Mouse (Mus musculus): ENCODE results near the gene Ppp1r12c.

Gene Ppp1r12c

GRCm38 (mm10) chr7:4516332-4517050 lies 15.0 kb upstream of the Ppp1r12c start, which contains the start of gene Tnnt1:
Gene Tnnt1 (minus strand): TSS chr7:4516382.
- intact Hi-C loops (cut with DNase I), result no loop called here

GRCm38 (mm10) chr7:4515853-4516252 lies 14.4 kb upstream of the Ppp1r12c start:
- intact Hi-C loops (cut with DNase I), result no loop called here

- intact Hi-C loops (cut with DNase I), result no loop called here
Measured at GRCm38 (mm10) chr7:4513829-4514712, 12.6 kb upstream of the Ppp1r12c start.

- intact Hi-C loops (cut with DNase I), result no loop called here
Measured at GRCm38 (mm10) chr7:4513236-4513635, 11.8 kb upstream of the Ppp1r12c start.

GRCm38 (mm10) chr7:4511489-4512224 lies 10.2 kb upstream of the Ppp1r12c start:
- intact Hi-C loops (cut with DNase I), result no loop called here

GRCm38 (mm10) chr7:4509863-4510608 lies 8.6 kb upstream of the Ppp1r12c start:
- intact Hi-C loops (cut with DNase I), result no loop called here

- intact Hi-C loops (cut with DNase I), result no loop called here
Measured at GRCm38 (mm10) chr7:4508739-4509116, 7.2 kb upstream of the Ppp1r12c start.

- intact Hi-C loops (cut with DNase I), result no loop called here
Measured at GRCm38 (mm10) chr7:4508062-4508738, 6.7 kb upstream of the Ppp1r12c start.

GRCm38 (mm10) chr7:4507220-4507619 lies 5.7 kb upstream of the Ppp1r12c start:
- intact Hi-C loops (cut with DNase I), result no loop called here

GRCm38 (mm10) chr7:4504646-4505435 lies 3.4 kb upstream of the Ppp1r12c start:
- intact Hi-C loops (cut with DNase I), result no loop called here

- intact Hi-C loops (cut with DNase I), result no loop called here
Measured at GRCm38 (mm10) chr7:4503858-4504257, 2.4 kb upstream of the Ppp1r12c start.

GRCm38 (mm10) chr7:4503100-4503499 lies 1.6 kb upstream of the Ppp1r12c start:
- intact Hi-C loops (cut with DNase I), result no loop called here

GRCm38 (mm10) chr7:4502421-4503090 lies 1.1 kb upstream of the Ppp1r12c start:
- intact Hi-C loops (cut with DNase I), result no loop called here

- intact Hi-C loops (cut with DNase I), result no loop called here
Measured at GRCm38 (mm10) chr7:4500892-4501471, 498 bp downstream of the Ppp1r12c start.

- intact Hi-C loops (cut with DNase I), result loop anchor here (10.0 kb wide), 1 partner anchor 354 kb away; no protein-coding TSS in a partner anchor
Measured at GRCm38 (mm10) chr7:4499034-4499433, 2.4 kb downstream of the Ppp1r12c start.

- intact Hi-C loops (cut with DNase I), result loop anchor here (10.0 kb wide), 1 partner anchor 353 kb away; no protein-coding TSS in a partner anchor
Measured at GRCm38 (mm10) chr7:4498251-4498650, 3.2 kb downstream of the Ppp1r12c start.

GRCm38 (mm10) chr7:4497271-4497903 lies 4.1 kb downstream of the Ppp1r12c start:
- intact Hi-C loops (cut with DNase I), result loop anchor here (10.0 kb wide), 1 partner anchor 353 kb away; no protein-coding TSS in a partner anchor

GRCm38 (mm10) chr7:4496468-4496867 lies 5.0 kb downstream of the Ppp1r12c start:
- intact Hi-C loops (cut with DNase I), result loop anchor here (10.0 kb wide), 1 partner anchor 352 kb away; no protein-coding TSS in a partner anchor
